Mouse (Mus musculus): ENCODE results near the gene Ceacam20. TPM values are rescaled to one million over a fixed set of nuclear protein-coding genes. Genes with fewer than 3 reads are reported as not detected.
"Not testable (repeated sequence)": the region's sequence is repeated elsewhere in the genome, so short reads cannot be mapped to it uniquely, and the experiment has no call there.

Gene Ceacam20
- not detected for polyA plus RNA-seq (2021)

DNA sequence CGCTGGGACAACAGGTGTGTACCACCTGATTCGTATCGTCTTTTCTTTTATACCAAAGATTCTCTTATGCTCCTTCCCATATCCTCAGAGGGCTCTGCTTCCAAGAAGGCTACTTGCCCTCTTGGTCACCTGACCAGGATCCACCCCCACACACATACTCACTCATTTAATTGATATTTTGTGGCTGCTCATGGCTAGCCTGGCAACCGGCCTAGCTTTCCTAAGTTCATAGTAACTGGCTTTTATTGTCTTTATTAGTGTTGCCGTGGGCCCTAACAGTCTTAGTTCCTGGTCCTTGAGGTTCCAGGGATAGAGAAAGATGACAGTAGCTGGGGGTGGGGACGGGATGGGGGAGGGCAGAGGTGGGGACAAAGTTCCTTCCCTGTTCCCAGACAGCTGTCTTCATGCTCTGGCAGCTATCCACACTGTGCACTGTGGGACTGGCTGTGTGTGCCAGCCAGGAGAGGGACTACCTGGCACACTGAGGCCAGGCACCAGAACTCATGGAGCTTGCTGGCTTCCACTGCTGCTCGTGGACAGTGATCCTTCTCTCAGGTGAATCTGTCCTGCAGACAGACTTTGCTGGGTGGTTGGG is at the start of gene Ceacam20:
Gene Ceacam20, plus strand, starts transcription at position 428 of the 595 bp plus-strand sequence.
- peaks cover 3% of the 10 kb centered on the region for H3K27me3 ChIP-seq
- ChIA-PET POLR2A (no interaction called here), CTCF (interaction anchor here (1.1 kb wide), 1 partner anchor 54 kb away, joined by 3 read pairs; no protein-coding TSS in a partner anchor)
- TF ChIP-seq CTCF (IDR thresholded peaks at IDR 0.05): no peak
- in situ Hi-C loops (cut with MboI; ENCODE audit: low pct_unique_long_range_greater_than_20kb): no loop called here
- ATAC-seq (no peak), DNase-seq (ENCODE audit: low read depth, low spot score) (no peak)

- in situ Hi-C loops (cut with MboI; ENCODE audit: low pct_unique_long_range_greater_than_20kb): no loop called here
- no peaks in the 10 kb centered on the region for H3K27me3 ChIP-seq
- no peak for DNase-seq (ENCODE audit: low read depth, low spot score)
- ChIA-PET POLR2A (interaction anchor here (0.8 kb wide), 1 partner anchor 8 kb away, joined by 3 read pairs; no protein-coding TSS in a partner anchor), CTCF (interaction anchor here (1.4 kb wide), 1 partner anchor 9 kb away, joined by 5 read pairs; no protein-coding TSS in a partner anchor)
- no peak for TF ChIP-seq CTCF (IDR thresholded peaks at IDR 0.05)
- ATAC-seq: no peak
These were observed 45.1 kb upstream of the Ceacam20 start for GRCm38 (mm10) chr7:19920166-19920505.

DNA sequence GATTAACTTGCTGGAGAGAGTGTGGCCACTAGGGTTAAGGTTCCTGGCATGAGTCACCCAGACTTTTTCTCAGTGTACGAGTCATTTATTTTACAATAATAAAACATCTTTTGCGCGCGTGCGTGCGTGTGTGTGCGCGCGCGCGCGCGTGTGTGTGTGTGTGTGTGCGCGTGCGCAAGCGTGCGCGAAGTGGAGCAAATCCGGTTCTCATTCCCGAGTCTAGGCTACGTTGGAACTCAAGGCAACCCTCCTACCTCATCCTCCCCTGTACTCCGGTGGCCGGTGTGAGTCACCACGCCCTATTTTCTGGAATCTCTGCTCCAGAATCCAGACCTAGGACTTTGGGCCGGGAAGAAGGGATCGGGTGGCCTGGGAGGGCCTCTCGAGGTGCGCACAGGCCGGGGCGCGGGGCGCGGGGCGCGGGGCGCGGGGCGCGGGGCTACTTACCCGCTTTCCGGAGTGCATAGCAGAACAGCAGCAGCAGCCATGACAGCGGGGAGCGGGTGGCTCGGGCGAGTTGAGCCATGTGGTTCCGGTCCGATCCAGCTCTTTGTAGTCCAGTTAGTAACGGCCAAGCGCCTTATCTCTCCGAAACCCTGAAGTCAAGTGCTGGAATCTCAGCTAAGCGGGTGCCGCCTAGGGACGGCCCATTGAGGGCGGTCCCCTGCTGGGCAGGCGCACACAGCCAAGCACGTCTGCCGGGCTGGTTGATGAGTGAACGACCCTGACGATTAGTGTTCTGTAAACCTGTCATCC is 44.5 kb upstream of the Ceacam20 start, which contains the start of gene Pvr:
Gene Pvr, minus strand, starts transcription at position 655 of the 756 bp plus-strand sequence.
- no peak for TF ChIP-seq CTCF (IDR thresholded peaks at IDR 0.05)
- in situ Hi-C loops (cut with MboI; ENCODE audit: low pct_unique_long_range_greater_than_20kb): no loop called here
- DNase-seq (ENCODE audit: low read depth, low spot score) (peak; percentile 85), ATAC-seq (peak; percentile 92)
- ChIA-PET CTCF (interaction anchor here (1.4 kb wide), 1 partner anchor 9 kb away, joined by 5 read pairs; no protein-coding TSS in a partner anchor), POLR2A (interaction anchor here (0.8 kb wide), 1 partner anchor 9 kb away, joined by 3 read pairs; no protein-coding TSS in a partner anchor)
- no peaks in the 10 kb centered on the region for H3K27me3 ChIP-seq

DNA sequence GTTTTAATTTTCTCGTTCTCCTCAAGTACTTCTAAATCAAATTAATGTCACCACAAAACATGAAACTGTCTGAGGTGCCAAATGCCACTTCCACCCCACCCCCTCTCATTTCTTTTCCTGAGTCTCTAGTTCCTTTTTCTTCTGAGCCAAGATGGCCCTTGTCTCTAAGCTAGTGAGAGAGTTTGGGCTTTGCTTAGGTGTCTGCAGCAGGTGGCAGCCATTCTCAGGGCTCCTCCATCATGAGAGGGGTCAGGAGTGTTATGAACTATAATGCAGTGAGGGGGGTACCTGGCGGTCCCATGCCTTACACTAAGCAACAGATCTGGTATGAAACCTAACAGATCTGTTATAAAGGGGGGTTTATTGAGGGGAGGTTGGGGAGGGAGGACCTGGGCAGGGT is 41.9 kb upstream of the Ceacam20 start:
- in situ Hi-C loops (cut with MboI; ENCODE audit: low pct_unique_long_range_greater_than_20kb): no loop called here
- DNase-seq (ENCODE audit: low read depth, low spot score) (no peak), ATAC-seq (no peak)
- ChIA-PET CTCF (no interaction called here), POLR2A (no interaction called here)
- H3K27me3 ChIP-seq: no peaks in the 10 kb centered on the region
- TF ChIP-seq CTCF (IDR thresholded peaks at IDR 0.05): no peak

DNA sequence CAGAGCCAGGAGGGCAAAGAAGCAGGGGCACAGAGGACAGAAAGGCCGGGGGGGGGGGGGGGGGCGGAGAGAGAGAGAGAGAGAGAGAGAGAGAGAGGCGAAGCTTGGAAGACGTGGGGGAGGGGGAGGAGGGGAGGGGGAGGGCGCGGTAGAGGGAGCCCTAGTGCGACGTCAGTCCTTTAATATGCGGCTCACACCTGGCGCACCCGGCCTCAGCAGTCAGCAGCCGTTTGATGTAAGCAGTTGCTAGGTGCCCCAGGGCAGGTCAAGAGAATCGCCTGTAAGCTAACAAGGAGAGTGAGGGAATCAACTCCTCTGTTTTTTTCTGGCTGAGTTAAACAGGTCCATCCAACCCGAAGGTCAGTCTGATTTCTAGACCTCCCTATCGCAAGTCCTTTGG is 41.4 kb upstream of the Ceacam20 start:
- H3K27me3 ChIP-seq: no peaks in the 10 kb centered on the region
- no peak for TF ChIP-seq CTCF (IDR thresholded peaks at IDR 0.05)
- in situ Hi-C loops (cut with MboI; ENCODE audit: low pct_unique_long_range_greater_than_20kb): no loop called here
- DNase-seq (ENCODE audit: low read depth, low spot score): no peak
- ChIA-PET CTCF (no interaction called here), POLR2A (no interaction called here)
- ATAC-seq: no peak

- no peak for TF ChIP-seq CTCF (IDR thresholded peaks at IDR 0.05)
- in situ Hi-C loops (cut with MboI; ENCODE audit: low pct_unique_long_range_greater_than_20kb): no loop called here
- DNase-seq (ENCODE audit: low read depth, low spot score) (no peak), ATAC-seq (no peak)
- CTCF ChIA-PET: no interaction called here
- POLR2A ChIA-PET: no interaction called here
- H3K27me3 ChIP-seq: no peaks in the 10 kb centered on the region
These were observed 39.8 kb upstream of the Ceacam20 start for GRCm38 (mm10) chr7:19925376-19925775.

DNA sequence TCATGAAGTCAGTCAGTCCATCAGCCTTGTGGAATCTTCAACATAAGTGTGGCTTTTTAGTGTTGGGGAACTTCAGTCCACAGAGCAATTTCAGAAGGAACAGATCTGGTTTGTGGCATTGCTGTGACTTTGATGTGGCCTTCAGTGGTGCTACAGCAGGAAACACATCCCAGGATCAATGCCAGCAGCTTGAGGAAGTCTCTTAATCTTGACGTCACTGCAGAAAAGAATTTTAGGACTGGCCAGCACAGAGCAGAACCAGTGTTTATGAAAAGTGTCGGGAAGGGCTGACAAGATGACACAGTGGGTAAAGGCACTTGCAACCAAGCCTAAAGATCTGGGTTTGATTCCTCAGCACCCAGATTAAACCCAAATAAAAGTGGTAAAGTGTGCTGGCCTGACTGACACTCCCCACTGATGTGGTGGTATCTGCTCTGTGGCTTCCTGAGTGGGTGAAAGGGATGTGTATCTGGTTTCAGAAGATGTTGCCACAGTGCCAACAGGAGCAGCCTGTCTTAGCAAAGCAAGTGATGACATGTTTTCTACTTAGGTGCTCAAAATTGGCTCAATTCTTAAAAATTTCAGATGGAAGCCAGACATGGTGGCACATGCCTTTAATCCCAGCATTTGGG is 38.2 kb upstream of the Ceacam20 start:
- ChIA-PET POLR2A (no interaction called here), CTCF (no interaction called here)
- TF ChIP-seq CTCF (IDR thresholded peaks at IDR 0.05): no peak
- in situ Hi-C loops (cut with MboI; ENCODE audit: low pct_unique_long_range_greater_than_20kb): no loop called here
- ATAC-seq: no peak
- no peaks in the 10 kb centered on the region for H3K27me3 ChIP-seq
- no peak for DNase-seq (ENCODE audit: low read depth, low spot score)

DNA sequence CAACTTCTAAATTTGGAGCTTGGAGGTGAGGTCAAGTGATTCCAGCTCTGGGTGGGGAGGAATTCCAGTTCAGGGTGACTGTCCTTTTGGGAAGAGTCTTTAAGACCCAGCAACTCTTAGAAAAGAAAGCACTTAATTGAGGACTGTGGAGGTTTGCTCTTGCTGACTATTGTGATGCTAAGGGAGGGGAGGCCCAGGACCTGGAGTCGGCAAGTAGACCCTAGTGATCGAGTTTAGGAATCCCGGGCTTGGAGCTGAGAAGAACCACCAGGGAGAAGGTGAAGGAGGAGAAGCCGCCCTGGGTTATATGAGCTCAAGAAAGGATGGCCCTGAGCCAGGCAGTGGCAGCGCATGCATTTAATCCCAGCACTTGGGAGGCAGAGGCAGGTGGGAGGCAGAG is 36.7 kb upstream of the Ceacam20 start:
- no peaks in the 10 kb centered on the region for H3K27me3 ChIP-seq
- TF ChIP-seq CTCF (IDR thresholded peaks at IDR 0.05): no peak
- ChIA-PET POLR2A (interaction anchor here (0.7 to 1.3 kb wide), 2 partner anchors 23 to 758 kb away, joined by 3 to 4 read pairs; no protein-coding TSS in a partner anchor), CTCF (interaction anchor here (1.5 kb wide), 1 partner anchor 17 kb away, joined by 4 read pairs; no protein-coding TSS in a partner anchor)
- ATAC-seq (no peak), DNase-seq (ENCODE audit: low read depth, low spot score) (no peak)
- in situ Hi-C loops (cut with MboI; ENCODE audit: low pct_unique_long_range_greater_than_20kb): no loop called here

- CTCF ChIA-PET; POLR2A ChIA-PET; ATAC-seq; DNase-seq (ENCODE audit: low read depth, low spot score); in situ Hi-C loops (cut with MboI; ENCODE audit: low pct_unique_long_range_greater_than_20kb); H3K27me3 ChIP-seq: not testable (repeated sequence)
These were observed 34.7 kb upstream of the Ceacam20 start for GRCm38 (mm10) chr7:19930481-19930880.

- in situ Hi-C loops (cut with MboI; ENCODE audit: low pct_unique_long_range_greater_than_20kb): no loop called here
- TF ChIP-seq CTCF (IDR thresholded peaks at IDR 0.05): no peak
- H3K27me3 ChIP-seq: no peaks in the 10 kb centered on the region
- ATAC-seq (no peak), DNase-seq (ENCODE audit: low read depth, low spot score) (no peak)
- ChIA-PET POLR2A (no interaction called here), CTCF (no interaction called here)
These were observed 32.9 kb upstream of the Ceacam20 start for GRCm38 (mm10) chr7:19932133-19932876.
